Mouse (Mus musculus): ENCODE measurements around the gene Slc4a2. TPM values are rescaled to one million over a fixed set of nuclear protein-coding genes. Genes with fewer than 3 reads are reported as not detected.

The Slc4a2 gene
- total RNA-seq, 2 experiments from 2014 or later, result 29.7 to 31.3 TPM

DNA sequence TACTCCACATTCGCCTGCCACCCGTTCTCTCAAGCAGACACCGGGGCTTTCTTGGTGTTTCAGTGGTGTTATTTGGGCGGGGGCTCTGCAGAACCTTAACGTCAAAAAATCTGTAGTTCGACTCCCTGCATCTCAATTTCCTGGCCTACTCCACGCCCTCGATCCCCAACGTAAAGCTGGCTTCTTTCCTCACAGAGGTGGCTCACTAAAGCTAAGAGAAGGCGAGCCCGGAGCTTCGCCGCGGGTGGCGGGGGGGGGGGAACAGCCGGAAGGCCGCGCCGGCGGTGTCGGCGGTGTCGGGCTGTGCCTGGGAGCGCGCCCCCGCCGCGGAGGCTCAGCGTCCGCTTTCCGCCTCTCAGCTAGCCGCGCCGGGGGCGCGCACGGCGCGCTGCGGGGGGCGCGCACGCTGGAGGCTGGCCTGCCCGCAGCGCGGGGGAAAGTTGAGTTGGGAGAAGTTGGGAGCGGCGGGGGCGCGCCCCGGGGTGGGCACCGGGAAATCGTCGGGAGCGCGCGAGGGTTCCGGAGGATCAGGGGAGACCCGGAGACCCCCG lies 1.3 kb downstream of the Slc4a2 start:
- peak; percentile 78 for DNase-seq (ENCODE audit: low spot score)
- intact Hi-C loops (cut with DNase I), result no loop called here

DNA sequence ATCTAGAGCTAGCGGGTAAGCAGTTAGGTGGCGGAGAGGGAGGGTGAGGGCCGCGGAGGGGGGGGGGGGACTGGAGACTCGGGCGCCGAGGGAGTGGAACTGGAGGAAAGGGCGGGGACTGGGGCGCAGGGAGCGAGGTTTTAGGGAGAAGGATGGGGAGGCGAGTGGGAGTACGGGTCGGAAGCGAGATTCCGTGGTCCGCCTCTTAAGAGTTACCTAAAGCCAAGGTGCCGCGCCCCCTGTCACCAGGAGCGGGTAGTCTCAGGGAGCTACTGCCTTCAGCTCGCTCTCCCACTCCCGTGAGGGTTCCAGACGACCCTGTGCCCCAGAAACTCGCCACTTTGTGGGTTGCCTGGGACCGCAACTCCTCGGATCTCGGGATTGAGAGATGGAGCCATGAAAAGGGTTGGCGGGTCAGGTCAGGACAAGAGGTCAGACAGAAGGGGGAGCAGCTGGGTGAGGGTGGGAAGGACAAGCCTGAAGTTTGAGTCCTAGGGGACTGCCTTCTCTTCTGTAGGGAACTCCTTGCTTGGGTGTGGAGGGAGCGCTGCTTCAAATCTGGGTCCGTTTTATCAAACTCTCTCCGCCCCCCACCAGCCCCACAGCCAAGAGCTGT lies 1.9 kb downstream of the Slc4a2 start:
- intact Hi-C loops (cut with DNase I), result loop anchor here (2.0 kb wide), 1 partner anchor 17 kb away; no protein-coding TSS in a partner anchor
- DNase-seq (ENCODE audit: low spot score), result no peak

GRCm38 (mm10) chr5:24426037-24426432 lies 2.4 kb downstream of the Slc4a2 start:
- no peak for DNase-seq (ENCODE audit: low spot score)
- intact Hi-C loops (cut with DNase I), result loop anchor here (2.0 kb wide), 1 partner anchor 17 kb away; no protein-coding TSS in a partner anchor

GRCm38 (mm10) chr5:24426556-24427284 lies 3.1 kb downstream of the Slc4a2 start:
- no peak for DNase-seq (ENCODE audit: low spot score)
- intact Hi-C loops (cut with DNase I), result loop anchor here (2.0 kb wide), 1 partner anchor 16 kb away; no protein-coding TSS in a partner anchor

DNA sequence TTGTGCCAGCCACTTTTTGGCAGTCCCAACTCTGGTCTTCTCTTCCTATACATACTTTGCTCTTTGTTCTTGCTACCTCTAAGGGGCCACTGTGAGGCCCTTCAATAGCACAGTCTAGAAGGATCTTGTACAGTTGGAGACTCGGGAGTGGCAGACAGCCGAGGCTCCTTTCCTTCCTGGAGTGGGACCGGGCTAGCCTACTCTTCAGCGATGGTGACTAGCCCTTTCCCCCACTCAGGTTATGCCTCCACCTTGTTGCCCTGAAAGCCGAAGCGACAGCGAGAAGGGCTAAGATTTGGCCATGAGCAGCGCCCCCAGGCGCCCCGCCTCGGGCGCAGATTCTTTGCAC lies 3.6 kb downstream of the Slc4a2 start:
- no peak for DNase-seq (ENCODE audit: low spot score)
- intact Hi-C loops (cut with DNase I), result loop anchor here (2.0 kb wide), 1 partner anchor 16 kb away; no protein-coding TSS in a partner anchor

- intact Hi-C loops (cut with DNase I), result loop anchor here (2.0 kb wide), 1 partner anchor 15 kb away; no protein-coding TSS in a partner anchor
- DNase-seq (ENCODE audit: low spot score), result no peak
These were observed 4.4 kb downstream of the Slc4a2 start for GRCm38 (mm10) chr5:24427981-24428402.

DNA sequence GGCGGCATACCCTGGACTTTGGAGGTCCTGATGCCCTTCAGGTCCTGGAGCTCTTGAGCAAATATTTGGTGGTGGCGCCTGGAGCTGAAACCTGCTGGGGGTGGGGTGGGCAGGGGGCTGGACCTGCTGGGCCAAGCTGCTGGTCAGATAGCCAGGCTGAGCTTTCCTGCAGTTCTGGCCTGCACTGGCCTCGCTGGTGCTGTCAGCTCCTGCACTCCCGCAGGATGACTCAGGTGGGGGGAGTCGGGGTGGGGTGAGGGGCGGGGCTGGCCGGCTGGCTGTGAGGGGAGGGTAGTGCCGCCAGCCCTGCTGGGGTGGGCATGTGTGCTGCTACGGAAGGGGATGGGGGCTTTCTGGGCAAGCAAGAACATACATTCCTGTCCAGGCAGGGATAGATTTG lies 5.0 kb downstream of the Slc4a2 start:
- intact Hi-C loops (cut with DNase I), result no loop called here
- no peak for DNase-seq (ENCODE audit: low spot score)

GRCm38 (mm10) chr5:24433993-24434392 lies 10.4 kb downstream of the Slc4a2 start:
- no peak for DNase-seq (ENCODE audit: low spot score)
- intact Hi-C loops (cut with DNase I), result no loop called here

GRCm38 (mm10) chr5:24441187-24441586 lies 17.6 kb downstream of the Slc4a2 start:
- no peak for DNase-seq (ENCODE audit: low spot score)
- intact Hi-C loops (cut with DNase I), result no loop called here

- intact Hi-C loops (cut with DNase I), result loop anchor here (2.0 kb wide), 1 partner anchor 15 kb away; no protein-coding TSS in a partner anchor
- no peak for DNase-seq (ENCODE audit: low spot score)
These were observed 18.4 kb downstream of the Slc4a2 start for GRCm38 (mm10) chr5:24442029-24442428.

DNA sequence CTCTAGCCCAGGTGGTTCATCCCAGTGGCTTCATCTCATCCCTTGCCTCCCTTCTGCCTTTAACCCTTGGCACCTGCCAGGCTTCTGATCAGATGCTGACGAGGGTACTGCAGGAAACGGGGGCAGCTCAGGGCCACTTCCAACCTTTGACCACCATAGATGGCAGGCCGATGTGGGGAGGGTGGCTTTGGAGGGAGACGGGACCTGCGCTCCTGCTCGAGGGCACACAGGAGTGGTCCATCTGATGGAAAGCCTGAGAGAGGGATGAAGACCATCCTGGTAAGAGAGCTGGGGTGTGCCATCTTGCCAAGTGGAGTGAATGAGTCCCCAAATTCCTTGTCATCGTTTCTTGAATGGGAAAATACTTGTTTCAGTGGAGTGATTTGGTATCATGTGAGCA lies 19.6 kb downstream of the Slc4a2 start:
- intact Hi-C loops (cut with DNase I), result loop anchor here (2.0 kb wide), 1 partner anchor 16 kb away; no protein-coding TSS in a partner anchor
- no peak for DNase-seq (ENCODE audit: low spot score)

DNA sequence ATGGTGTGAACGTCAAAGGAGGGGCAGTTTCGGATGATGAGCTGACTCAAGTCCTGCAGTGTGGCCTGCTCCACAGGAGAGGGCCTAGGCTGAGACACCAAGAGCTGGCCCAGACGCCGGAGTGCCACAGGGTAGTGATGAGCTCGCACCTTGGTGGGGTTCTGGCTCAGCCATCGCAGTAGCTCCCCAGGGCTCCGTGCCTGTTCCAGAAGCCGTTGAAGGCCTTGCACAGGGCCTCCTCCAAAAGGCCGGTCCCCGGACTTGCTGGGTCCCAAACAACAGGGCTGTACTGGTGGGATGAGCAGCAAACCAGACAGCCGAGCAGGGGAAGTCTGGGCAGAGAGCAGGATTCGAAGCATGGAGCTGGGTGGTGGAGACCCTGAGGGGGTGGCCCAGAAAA lies 20.3 kb downstream of the Slc4a2 start:
- no peak for DNase-seq (ENCODE audit: low spot score)
- intact Hi-C loops (cut with DNase I), result loop anchor here (2.0 kb wide), 1 partner anchor 17 kb away; no protein-coding TSS in a partner anchor

DNA sequence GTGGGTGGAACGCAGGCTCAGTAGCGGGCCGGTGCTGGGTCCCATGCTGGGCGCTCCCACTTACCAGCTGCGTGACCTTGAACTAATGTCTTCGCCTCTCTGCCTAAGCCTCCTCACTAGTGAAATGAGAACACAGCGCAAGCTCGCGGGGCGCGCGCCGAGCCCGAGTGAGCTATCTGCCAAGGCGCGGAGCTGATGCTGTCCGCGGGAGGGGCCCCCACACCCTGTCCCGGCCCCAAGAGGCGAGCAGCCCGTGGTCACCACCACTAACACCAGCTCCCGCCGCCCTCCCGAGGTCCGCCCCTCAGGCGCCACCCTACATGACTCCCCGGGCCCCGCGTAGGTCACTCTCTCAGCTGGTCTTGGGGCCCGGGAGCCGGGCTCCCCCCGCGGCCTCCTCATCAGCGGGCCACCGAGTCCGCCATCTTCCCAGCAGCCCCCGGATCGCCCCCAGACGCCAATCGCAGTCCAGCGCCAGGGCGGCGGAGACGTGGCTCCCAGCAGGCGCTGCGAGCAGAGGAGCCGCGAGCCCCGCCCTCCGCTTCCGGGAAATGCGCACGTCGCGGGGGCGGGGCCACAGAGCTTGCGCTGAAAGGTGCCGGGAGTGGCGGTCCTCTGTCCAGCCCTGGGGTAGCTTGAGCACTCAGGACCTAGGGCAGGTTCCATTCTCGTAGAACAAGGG lies 21.2 kb downstream of the Slc4a2 start, which contains the start of gene Fastk:
Gene Fastk, minus strand, starts transcription at position 542 of the 682 bp plus-strand sequence.
- DNase-seq (ENCODE audit: low spot score), result peak; percentile 90
- intact Hi-C loops (cut with DNase I), result no loop called here

DNA sequence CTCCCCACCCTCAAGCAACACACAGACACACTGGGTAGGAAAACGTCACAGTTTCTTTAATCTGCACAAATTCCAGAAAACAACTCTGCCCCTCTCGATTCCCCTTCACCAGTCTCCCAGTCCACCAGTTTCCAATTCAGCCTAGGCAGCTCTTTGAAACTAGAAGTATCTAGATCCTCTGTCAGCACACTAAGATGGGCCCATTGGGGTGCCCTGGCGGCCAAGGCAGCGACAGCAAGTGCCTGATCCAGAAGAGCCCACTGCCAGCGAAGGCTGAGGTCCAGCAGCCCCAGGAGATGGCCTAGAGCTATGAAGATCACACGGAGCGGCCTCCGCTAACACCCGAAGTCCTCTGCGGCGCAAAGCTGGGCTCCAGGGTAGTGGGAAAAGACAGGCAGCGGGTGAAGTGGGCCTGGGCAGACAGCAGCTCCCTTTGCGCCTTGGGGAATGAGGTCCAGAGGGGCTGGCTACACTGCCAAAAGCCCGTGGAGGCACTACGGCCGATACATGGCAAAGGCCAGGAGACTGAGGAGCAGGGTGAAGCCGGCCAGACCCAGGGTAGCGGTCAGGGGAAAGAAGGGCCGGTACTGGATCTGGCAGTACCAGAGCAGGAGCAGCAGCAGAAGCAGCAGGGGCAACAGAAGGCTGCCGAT lies 21.9 kb downstream of the Slc4a2 start:
- no peak for DNase-seq (ENCODE audit: low spot score)
- intact Hi-C loops (cut with DNase I), result no loop called here

DNA sequence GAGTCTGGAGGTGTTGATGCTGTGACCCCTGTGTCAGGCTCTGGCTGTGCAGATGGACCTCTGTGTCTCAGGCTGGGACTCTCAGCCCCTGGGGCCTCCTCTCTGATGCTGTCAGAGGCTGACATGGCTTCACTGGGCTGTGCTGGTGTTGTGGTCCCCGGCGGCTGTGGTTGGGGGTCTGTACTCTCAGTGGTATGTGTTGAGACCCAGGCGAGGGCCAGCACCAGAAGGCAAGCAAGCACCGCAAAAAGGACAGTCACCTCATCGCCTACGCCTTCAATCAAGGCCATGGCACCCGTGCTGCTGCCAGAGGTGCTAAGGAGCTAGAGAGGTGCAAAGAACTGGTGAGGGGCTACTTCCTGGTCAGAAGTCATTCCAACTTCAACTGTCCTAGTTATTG lies 23.0 kb downstream of the Slc4a2 start:
- no peak for DNase-seq (ENCODE audit: low spot score)
- intact Hi-C loops (cut with DNase I), result no loop called here

- DNase-seq (ENCODE audit: low spot score), result peak; percentile 74
- intact Hi-C loops (cut with DNase I), result no loop called here
These were observed 24.1 kb downstream of the Slc4a2 start, which contains the start of gene Tmub1 for GRCm38 (mm10) chr5:24447624-24448298. Tmub1 (minus strand) TSS chr5:24447854.

DNA sequence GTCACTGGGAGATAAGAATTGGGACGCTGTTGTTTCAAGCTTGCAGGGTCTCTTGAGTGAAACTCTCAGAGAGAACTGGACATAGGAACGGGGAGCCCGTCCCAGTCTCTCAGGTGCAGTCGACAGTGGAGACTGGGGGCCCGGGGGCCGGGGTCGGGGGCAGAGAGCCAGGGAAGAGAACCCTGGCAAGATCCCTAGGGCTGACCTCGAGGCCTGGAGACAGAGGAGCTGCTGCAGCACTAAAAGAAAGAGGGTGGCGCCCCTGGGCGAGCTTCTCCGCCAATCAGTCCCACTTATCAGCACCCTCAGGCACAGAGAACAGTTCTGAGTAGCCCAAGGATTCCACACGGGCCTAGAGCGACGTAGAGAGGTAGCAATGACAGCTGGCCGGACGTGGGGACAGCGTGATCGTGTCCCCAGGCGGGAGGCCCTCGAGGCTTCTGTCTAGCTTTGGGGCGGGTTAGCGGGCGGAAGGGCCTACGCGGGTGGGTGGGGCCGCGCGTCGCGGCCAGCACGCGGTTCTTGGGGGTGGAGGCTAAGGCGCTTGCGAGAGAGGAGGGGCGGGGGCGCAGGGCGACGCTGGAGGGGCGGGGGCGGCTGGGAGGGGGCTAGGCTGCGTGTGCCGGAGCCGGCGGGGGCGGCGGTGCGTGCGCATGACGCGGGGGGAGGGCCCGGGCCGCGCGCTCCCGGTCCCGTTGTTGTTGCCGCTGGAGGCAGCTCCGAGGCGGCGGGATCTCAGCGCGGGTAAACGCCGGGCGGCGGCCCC lies 27.8 kb downstream of the Slc4a2 start:
- intact Hi-C loops (cut with DNase I), result loop anchor here (5.0 kb wide), 1 partner anchor 126 kb away; the partner anchor contains the start of gene Abcf2
- DNase-seq (ENCODE audit: low spot score), result peak; percentile 78

DNA sequence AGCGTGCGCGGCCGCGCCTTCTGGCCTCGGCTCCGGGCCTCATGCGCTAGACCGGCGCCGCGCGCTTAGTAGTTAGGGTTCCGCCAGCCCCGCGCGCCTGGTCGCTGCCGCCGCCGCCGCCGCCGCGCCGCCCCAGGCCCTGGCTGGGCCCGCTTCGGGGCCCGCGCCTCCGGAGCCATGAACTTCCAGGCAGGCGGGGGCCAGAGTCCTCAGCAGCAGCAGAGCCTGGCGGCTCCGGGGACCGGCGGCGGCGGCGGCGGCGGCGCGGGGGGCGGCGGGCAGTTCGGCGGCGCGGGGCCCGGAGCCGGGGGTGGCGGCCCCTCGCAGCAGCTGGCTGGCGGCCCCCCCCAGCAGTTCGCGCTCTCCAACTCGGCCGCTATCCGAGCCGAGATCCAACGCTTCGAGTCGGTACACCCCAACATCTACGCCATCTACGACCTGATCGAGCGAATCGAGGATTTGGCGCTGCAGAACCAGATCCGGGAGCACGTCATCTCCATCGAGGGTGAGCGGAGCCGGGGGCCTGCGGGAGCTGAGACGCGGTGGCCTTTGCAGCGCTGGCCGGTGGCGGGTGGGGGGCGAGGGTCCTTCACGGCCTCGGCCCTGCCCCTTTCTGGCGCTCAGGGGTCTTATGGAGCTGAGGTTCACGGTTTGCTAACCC lies 28.5 kb downstream of the Slc4a2 start, which contains the start of gene Agap3:
Gene Agap3, plus strand, starts transcription at position 148 of the 661 bp plus-strand sequence.
- intact Hi-C loops (cut with DNase I), result loop anchor here (5.0 kb wide), 1 partner anchor 125 kb away; the partner anchor contains the start of gene Abcf2
- DNase-seq (ENCODE audit: low spot score), result no peak

Data from heart, postnatal 25 days (tissue).